Mouse (Mus musculus): ENCODE results near the gene Brd3. TPM values are rescaled to one million over a fixed set of nuclear protein-coding genes. Genes with fewer than 3 reads are reported as not detected.

Brd3 gene
- polyA plus RNA-seq, 1 experiment from 2014 or later = 122 TPM

DNA sequence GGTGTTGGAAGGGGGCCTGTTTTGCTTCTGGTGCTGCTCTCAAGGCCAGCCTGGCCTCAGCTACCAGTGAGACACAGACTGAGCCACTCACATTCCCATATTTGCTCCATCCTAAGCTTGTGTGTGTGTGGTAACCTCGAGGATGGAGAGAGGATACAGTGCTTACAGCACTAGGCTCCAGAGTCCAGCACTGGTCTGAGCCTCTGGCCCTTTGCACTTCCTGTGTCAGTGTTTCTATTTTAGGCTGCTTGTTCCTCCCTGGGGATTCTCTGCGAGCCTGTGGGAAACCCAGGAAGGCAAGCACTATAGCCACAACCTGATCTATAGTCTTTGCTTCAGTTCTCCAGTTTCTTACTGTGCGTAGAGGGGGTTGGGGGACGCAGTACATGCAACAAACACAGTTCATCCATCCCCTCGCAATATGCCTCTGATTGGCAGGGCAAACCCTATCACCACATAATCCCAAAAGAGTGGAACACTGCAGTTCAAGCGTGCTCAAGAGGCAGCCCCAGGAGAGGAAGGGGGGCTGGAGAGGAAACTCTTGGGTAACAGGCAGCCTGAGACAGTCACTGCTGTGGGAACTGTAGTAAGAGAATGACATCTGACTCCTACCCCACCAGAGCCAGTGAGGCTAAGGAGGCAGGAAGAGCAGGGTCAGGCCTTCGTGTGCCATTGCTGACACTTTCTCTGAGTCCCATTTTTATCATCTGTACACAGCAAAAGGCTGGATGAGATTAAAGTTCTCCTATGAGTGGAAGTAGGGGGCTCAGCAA is 3.2 kb downstream of the Brd3 start:
- no peak overlapping the region for H3K4me2 ChIP-seq (ENCODE audit: low read length)
- no peak for DNase-seq (ENCODE audit: low spot score)
- H3K4me3 ChIP-seq (ENCODE audit: low read depth, low read length) = no peak overlapping the region
- H3K4me1 ChIP-seq (replicated peaks; ENCODE audit: control insufficient read depth, insufficient read depth, low read length) = peaks cover 18% of the 10 kb centered on the region
- no peaks in the 10 kb centered on the region for H3K27me3 ChIP-seq (replicated peaks; ENCODE audit: control insufficient read depth, insufficient read depth, low read length)
- no peak for ATAC-seq (replicated peaks; ENCODE audit: low FRiP score, low TSS enrichment, low read depth)
- H3K27ac ChIP-seq (ENCODE audit: low read depth) = peak overlapping the region; percentile 51
- H3K36me3 ChIP-seq (ENCODE audit: control insufficient read depth, insufficient read depth, low read length) = no peaks in the 10 kb centered on the region
- H3K9ac ChIP-seq (ENCODE audit: low read length) = no peak overlapping the region
- 50% methylated on average over 7 of the region's 7 CpGs for WGBS
- H3K9me3 ChIP-seq (ENCODE audit: control insufficient read depth, low read length) = no peaks in the 10 kb centered on the region

DNA sequence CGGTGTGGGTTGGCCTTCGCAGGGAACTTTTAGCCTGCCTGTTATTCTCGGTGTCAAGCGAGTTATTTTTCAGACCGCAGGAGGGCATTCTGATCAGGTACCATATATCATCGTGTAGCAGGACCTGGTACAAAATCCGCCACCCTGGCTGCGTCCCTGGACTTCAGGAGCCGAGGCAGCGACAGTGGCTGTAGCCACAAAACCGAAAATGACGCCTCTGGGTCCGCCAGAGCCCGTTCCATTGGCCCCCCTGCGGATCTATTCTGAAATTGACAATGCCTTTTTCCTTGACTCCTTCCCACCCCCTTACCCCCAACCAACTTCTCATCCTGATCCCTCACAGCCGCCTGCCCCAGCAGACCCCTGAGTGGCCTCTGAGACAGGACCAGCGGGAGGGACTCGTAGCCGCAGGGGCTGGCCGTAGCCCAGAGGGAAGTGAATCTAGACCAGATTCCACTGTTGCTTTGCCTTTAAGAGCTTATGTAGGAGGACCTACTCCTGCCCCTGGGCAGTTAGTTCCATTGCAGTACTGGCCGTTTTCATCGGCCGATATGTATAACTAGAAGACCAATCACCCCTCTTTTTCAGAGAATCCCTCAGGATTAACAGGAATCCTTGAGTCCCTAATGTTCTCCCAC is 11.0 kb downstream of the Brd3 start:
- WGBS = 57% methylated on average over 23 of the region's 23 CpGs
- no peak overlapping the region for H3K27ac ChIP-seq (ENCODE audit: low read depth)

DNA sequence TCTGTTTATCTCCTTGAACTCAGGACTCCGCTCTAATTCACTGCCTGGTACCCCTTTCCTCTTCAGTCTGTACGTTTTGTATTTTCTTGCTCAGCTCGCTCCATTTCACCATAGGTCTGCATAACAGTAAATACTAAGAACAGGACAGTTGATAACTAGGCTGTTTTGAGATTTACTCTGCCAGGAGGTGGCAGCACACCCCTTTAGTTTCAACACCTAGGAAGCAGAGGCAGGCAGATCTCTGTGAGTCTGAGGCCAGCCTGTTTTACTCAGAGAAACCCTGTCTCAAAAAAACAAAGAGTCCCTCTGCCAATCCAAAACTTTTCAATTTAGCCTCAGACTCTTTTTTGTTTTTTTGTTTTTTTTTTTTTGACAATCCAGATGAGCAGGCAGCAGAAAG is 13.5 kb downstream of the Brd3 start:
- H3K27ac ChIP-seq (ENCODE audit: low read depth) = no peak overlapping the region
- DNase-seq (ENCODE audit: low spot score) = no peak
- WGBS = 95% methylated on average over 3 of the region's 3 CpGs

More for the DNA sequence above, 11.0 kb downstream of the Brd3 start:
- H3K9ac ChIP-seq (ENCODE audit: low read length) = no peak overlapping the region
- no peaks in the 10 kb centered on the region; the same call in 1 of the 2 replicates for H3K9me3 ChIP-seq (ENCODE audit: control insufficient read depth, low read length)
- no peak overlapping the region for H3K4me3 ChIP-seq (ENCODE audit: low read depth, low read length)
- no peak for DNase-seq (ENCODE audit: low spot score)
- no peak for ATAC-seq (replicated peaks; ENCODE audit: low FRiP score, low TSS enrichment, low read depth)
- H3K27me3 ChIP-seq (replicated peaks; ENCODE audit: control insufficient read depth, insufficient read depth, low read length) = no peaks in the 10 kb centered on the region
- H3K4me1 ChIP-seq (replicated peaks; ENCODE audit: control insufficient read depth, insufficient read depth, low read length) = no peaks in the 10 kb centered on the region
- peak overlapping the region; percentile 24 for H3K4me2 ChIP-seq (ENCODE audit: low read length)
- H3K36me3 ChIP-seq (ENCODE audit: control insufficient read depth, insufficient read depth, low read length) = no peaks in the 10 kb centered on the region

DNA sequence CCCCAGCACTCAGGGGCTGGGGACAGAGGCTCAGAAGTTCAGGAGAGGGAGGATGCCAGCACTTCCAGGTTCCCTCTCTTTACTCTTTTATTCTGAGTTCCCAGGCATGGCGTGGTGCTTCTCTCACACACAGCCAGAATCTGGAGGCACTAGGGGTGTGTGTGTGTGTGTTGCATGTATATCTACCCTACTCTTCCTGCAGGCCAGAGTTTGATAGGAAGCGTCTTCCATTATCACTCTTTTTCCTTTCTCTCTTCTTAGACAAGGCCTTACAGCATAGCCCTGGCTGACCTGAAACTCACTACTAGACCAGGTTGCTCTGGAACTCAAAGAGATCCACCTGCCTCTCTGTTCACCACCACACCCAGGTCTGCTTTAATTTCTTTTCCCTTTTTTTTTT is 16.5 kb downstream of the Brd3 start:
- no peaks in the 10 kb centered on the region for H3K4me1 ChIP-seq (replicated peaks; ENCODE audit: control insufficient read depth, insufficient read depth, low read length)
- no peak overlapping the region for H3K27ac ChIP-seq (ENCODE audit: low read depth)
- no peak overlapping the region for H3K4me2 ChIP-seq (ENCODE audit: low read length)
- no peak overlapping the region for H3K4me3 ChIP-seq (ENCODE audit: low read depth, low read length)
- H3K27me3 ChIP-seq (replicated peaks; ENCODE audit: control insufficient read depth, insufficient read depth, low read length) = no peaks in the 10 kb centered on the region
- no peak overlapping the region for H3K9ac ChIP-seq (ENCODE audit: low read length)
- no peak for DNase-seq (ENCODE audit: low spot score)
- no peaks in the 10 kb centered on the region for H3K36me3 ChIP-seq (ENCODE audit: control insufficient read depth, insufficient read depth, low read length)
- no peak for ATAC-seq (replicated peaks; ENCODE audit: low FRiP score, low TSS enrichment, low read depth)
- WGBS = 78% methylated on average over 2 of the region's 2 CpGs
- no peaks in the 10 kb centered on the region; the same call in 1 of the 2 replicates for H3K9me3 ChIP-seq (ENCODE audit: control insufficient read depth, low read length)

More for the DNA sequence above, 13.5 kb downstream of the Brd3 start:
- H3K36me3 ChIP-seq (ENCODE audit: control insufficient read depth, insufficient read depth, low read length) = no peaks in the 10 kb centered on the region
- H3K9me3 ChIP-seq (ENCODE audit: control insufficient read depth, low read length) = no peaks in the 10 kb centered on the region; the same call in 1 of the 2 replicates
- no peak for ATAC-seq (replicated peaks; ENCODE audit: low FRiP score, low TSS enrichment, low read depth)
- no peaks in the 10 kb centered on the region for H3K4me1 ChIP-seq (replicated peaks; ENCODE audit: control insufficient read depth, insufficient read depth, low read length)
- H3K4me2 ChIP-seq (ENCODE audit: low read length) = no peak overlapping the region
- no peak overlapping the region for H3K4me3 ChIP-seq (ENCODE audit: low read depth, low read length)
- no peaks in the 10 kb centered on the region for H3K27me3 ChIP-seq (replicated peaks; ENCODE audit: control insufficient read depth, insufficient read depth, low read length)
- no peak overlapping the region for H3K9ac ChIP-seq (ENCODE audit: low read length)

DNA sequence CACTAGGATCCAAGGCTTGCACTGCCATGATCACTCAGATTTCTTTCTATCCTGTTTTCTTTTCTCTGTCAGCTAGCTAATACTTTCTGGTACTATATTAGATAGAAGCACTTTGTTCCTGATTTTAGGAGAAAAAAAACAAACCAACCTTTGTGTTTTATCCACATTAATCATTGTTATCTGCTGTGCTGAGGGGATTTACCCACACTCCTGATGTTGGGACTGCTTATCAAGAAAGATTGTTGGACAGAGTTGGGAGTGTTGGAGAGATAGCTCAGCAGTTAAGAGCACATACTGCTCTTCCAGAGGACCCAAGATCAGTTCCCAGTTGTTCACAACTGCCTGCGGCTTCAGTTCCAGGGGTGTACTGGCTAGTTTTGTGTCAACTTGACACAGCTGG is 19.1 kb downstream of the Brd3 start:
- 88% methylated on average over 1 of the region's 1 CpGs for WGBS
- no peak overlapping the region for H3K27ac ChIP-seq (ENCODE audit: low read depth)
- H3K4me1 ChIP-seq (replicated peaks; ENCODE audit: control insufficient read depth, insufficient read depth, low read length) = no peaks in the 10 kb centered on the region
- DNase-seq (ENCODE audit: low spot score) (no peak), ATAC-seq (replicated peaks; ENCODE audit: low FRiP score, low TSS enrichment, low read depth) (no peak)
- H3K9ac ChIP-seq (ENCODE audit: low read length) = no peak overlapping the region
- H3K4me3 ChIP-seq (ENCODE audit: low read depth, low read length) = no peak overlapping the region
- no peaks in the 10 kb centered on the region for H3K27me3 ChIP-seq (replicated peaks; ENCODE audit: control insufficient read depth, insufficient read depth, low read length)
- H3K4me2 ChIP-seq (ENCODE audit: low read length) = no peak overlapping the region
- no peaks in the 10 kb centered on the region for H3K9me3 ChIP-seq (ENCODE audit: control insufficient read depth, low read length)
- no peaks in the 10 kb centered on the region for H3K36me3 ChIP-seq (ENCODE audit: control insufficient read depth, insufficient read depth, low read length)

DNA sequence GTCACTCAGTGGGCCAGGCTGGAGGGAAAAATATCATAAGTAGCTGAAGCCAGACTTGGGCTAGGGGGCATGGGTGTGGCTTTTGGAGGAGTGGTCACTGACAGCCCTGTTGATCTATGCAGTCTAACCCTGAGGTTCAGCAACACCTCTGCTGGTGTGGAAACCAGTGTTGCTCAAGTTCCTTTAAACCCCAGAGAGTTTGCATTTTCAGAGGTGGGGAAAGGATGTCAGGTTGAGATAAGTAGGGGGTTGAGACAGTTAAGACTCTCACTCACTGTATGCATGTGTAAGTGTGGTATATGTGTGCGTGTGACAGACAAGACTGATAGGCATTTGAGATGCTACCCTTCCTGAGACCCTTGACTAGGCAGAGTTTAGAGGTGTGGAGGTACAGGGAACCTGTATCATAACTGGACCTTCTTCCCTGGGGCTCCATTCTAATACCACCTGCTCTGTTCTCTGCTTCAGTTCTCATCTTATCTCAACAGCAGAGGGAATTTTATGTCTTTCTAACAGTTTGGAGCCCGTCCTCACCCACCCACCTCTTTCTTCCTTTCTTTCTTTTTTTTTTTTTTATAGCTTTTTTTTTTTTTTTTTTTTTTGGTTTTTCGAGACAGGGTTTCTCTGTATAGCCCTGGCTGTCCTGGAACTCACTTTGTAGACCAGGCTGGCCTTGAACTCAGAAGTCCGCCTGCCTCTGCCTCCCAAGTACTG is 20.0 kb downstream of the Brd3 start:
- ATAC-seq (replicated peaks; ENCODE audit: low FRiP score, low TSS enrichment, low read depth) = no peak

DNA sequence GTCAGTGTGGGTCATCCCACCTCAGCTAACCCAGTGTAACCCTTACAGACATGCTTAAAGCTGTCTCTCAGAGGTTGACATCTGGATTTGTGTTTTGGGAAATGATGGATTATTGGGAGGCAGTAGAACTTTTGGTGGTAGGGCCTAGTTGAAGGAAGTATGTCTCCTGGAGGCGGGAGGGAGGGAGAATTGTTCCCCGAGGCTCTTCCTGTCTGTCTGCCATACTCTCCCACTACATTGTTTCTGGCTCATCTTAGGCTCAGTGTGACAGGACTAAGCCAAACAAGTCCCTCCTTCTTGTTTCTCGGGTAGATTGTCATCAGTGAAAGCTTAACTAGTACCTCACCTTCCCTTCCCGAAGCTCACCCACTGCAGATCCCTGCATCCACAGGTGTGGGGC is 20.7 kb downstream of the Brd3 start:
- Histone ChIP-seq H3K4me1 (replicated peaks; ENCODE audit: control insufficient read depth, insufficient read depth, low read length) (no peaks in the 10 kb centered on the region), H3K36me3 (ENCODE audit: control insufficient read depth, insufficient read depth, low read length) (no peaks in the 10 kb centered on the region), H3K4me3 (ENCODE audit: low read depth, low read length) (no peak overlapping the region), H3K27ac (ENCODE audit: low read depth) (no peak overlapping the region), H3K4me2 (ENCODE audit: low read length) (no peak overlapping the region), H3K27me3 (replicated peaks; ENCODE audit: control insufficient read depth, insufficient read depth, low read length) (no peaks in the 10 kb centered on the region), H3K9ac (ENCODE audit: low read length) (no peak overlapping the region), H3K9me3 (ENCODE audit: control insufficient read depth, low read length) (no peaks in the 10 kb centered on the region)
- WGBS = 66% methylated on average over 4 of the region's 4 CpGs
- DNase-seq (ENCODE audit: low spot score) (no peak), ATAC-seq (replicated peaks; ENCODE audit: low FRiP score, low TSS enrichment, low read depth) (no peak)

More for the DNA sequence above, 20.0 kb downstream of the Brd3 start:
- Histone ChIP-seq H3K4me3 (ENCODE audit: low read depth, low read length) (no peak overlapping the region), H3K36me3 (ENCODE audit: control insufficient read depth, insufficient read depth, low read length) (no peaks in the 10 kb centered on the region), H3K9ac (ENCODE audit: low read length) (no peak overlapping the region), H3K27me3 (replicated peaks; ENCODE audit: control insufficient read depth, insufficient read depth, low read length) (no peaks in the 10 kb centered on the region), H3K4me1 (replicated peaks; ENCODE audit: control insufficient read depth, insufficient read depth, low read length) (no peaks in the 10 kb centered on the region), H3K27ac (ENCODE audit: low read depth) (no peak overlapping the region), H3K9me3 (ENCODE audit: control insufficient read depth, low read length) (no peaks in the 10 kb centered on the region), H3K4me2 (ENCODE audit: low read length) (no peak overlapping the region)
- WGBS = 83% methylated on average over 3 of the region's 4 CpGs
- no peak for DNase-seq (ENCODE audit: low spot score)

DNA sequence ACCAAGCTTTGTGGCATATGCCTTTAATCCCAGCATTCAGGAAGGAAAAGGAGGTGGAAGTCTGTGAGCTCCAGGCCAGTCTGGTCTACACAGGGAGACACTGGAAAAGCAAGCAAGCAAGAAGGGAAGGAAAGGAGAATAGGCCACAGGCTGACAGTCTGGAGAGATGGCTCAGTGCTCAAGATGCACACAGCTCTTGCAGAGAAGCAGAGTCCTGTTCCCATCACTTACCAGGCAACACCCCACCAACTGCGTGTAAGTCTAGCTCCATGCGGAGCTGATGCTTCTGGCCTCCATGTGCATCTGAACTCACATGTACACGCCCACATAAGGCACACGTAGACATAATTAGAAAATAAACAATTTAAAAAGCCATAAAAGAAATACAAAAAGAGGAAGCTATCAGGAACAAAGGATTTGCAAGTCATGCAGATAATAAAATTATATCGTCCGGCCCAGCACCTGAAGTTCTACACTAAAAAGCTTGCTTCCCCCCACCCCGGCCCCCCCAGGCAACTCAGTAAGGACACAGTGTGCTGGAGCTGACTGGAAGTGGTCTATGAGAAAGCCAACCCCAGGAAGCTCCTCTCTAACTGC is 25.1 kb downstream of the Brd3 start:
- Histone ChIP-seq H3K27ac (ENCODE audit: low read depth) (no peak overlapping the region), H3K9ac (ENCODE audit: low read length) (no peak overlapping the region), H3K4me2 (ENCODE audit: low read length) (no peak overlapping the region), H3K9me3 (ENCODE audit: control insufficient read depth, low read length) (no peaks in the 10 kb centered on the region), H3K27me3 (replicated peaks; ENCODE audit: control insufficient read depth, insufficient read depth, low read length) (no peaks in the 10 kb centered on the region), H3K36me3 (ENCODE audit: control insufficient read depth, insufficient read depth, low read length) (no peaks in the 10 kb centered on the region), H3K4me1 (replicated peaks; ENCODE audit: control insufficient read depth, insufficient read depth, low read length) (no peaks in the 10 kb centered on the region), H3K4me3 (ENCODE audit: low read depth, low read length) (no peak overlapping the region)
- ATAC-seq (replicated peaks; ENCODE audit: low FRiP score, low TSS enrichment, low read depth) (no peak), DNase-seq (ENCODE audit: low spot score) (no peak)
- 77% methylated on average over 7 of the region's 7 CpGs for WGBS

All from intestine, embryonic 14.5 days (tissue).